ENCODE assay signal across 8 mouse cellular contexts in the genomic region with DNA sequence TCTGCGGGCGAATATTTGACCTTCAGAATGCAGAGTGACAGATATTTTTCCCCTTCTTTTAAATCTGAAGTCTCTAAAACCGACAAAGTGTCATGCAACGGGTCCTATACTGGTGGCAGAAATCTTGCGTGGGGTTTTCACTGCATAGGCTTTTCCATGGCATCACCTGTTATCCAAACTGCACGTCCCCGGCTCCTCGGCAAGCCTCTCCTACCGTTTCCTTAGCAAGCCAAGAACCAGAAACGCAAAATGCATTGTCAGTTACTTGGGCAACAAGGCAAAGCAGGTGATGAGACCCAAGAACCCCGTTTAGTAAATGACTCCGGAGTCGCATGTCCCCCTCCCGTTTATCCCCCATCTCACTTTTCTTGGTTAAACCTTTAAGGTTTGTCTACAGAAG. TPM values are rescaled to one million over a fixed set of nuclear protein-coding genes. Genes with fewer than 3 reads are reported as not detected.
DNase-seq lines count a peak whose midpoint lies in the region; ATAC-seq and TF ChIP-seq lines count a peak whose summit lies in the region.

No protein-coding gene starts in this region.

- 0 out of 2 replicates have a peak, but pooled peaks have one; percentile 1 for ATAC-seq in liver, embryonic 13.5 days (ENCODE audit: low read depth)

- H3K27me3 ChIP-seq in kidney, adult 2 months (replicated peaks; ENCODE audit: control insufficient read depth, insufficient read depth, low read length): no peaks in the 10 kb centered on the region
- H3K27me3 ChIP-seq in forebrain, embryonic 10.5 days (ENCODE audit: poor library complexity, severe bottlenecking): no peaks in the 10 kb centered on the region
- H3K27me3 ChIP-seq in liver, embryonic 13.5 days: 0 out of 2 replicates have a peak, but pooled peaks cover 5% of the 10 kb centered on the region

- H3K4me1 ChIP-seq in kidney, adult 2 months (ENCODE audit: control insufficient read depth, insufficient read depth, low read length): peaks cover 16% of the 10 kb centered on the region; the same call in 1 of the 2 replicates
- peaks cover 4 to 5% of the 10 kb centered on the region in 2 experiments; a peak in 1 of 4 replicates for H3K4me1 ChIP-seq in ES-E14 (ENCODE audit: control insufficient read depth in 2 of 2, insufficient read depth in 2 of 2, low read length in 2 of 2, poor library complexity in 1 of 2)
- peaks cover 30% of the 10 kb centered on the region for H3K4me1 ChIP-seq in forebrain, embryonic 10.5 days
- H3K4me1 ChIP-seq in liver, embryonic 13.5 days (replicated peaks): peaks cover 76% of the 10 kb centered on the region

- no peak for DNase-seq in kidney, adult 2 months
- no peak for DNase-seq in kidney, postnatal 10 days
- DNase-seq in ES-E14 (ENCODE audit: low read depth, low spot score): no peak
- DNase-seq in forebrain, embryonic 10.5 days (ENCODE audit: extremely low spot score, low spot score): no peak
- no peak for DNase-seq in liver, embryonic 13.5 days
- DNase-seq in frontal cortex, postnatal 25 days (ENCODE audit: low spot score in 2 of 2): no peak
- no peak for DNase-seq in layer of hippocampus, postnatal 36 days
- DNase-seq in embryo, embryonic 10.5 days (ENCODE audit: low spot score): no peak

- H3K4me3 ChIP-seq in kidney, adult 2 months (ENCODE audit: insufficient read depth, low read depth, low read length): peak overlapping the region; percentile 99
- peak overlapping the region; percentile 65 to 92 for H3K4me3 ChIP-seq in ES-E14 (ENCODE audit: insufficient read depth in 1 of 2, low read depth in 1 of 2, low read length in 2 of 2, poor library complexity in 1 of 2, severe bottlenecking in 1 of 2)
- H3K4me3 ChIP-seq in forebrain, embryonic 10.5 days: peak overlapping the region; percentile 83
- peak overlapping the region; percentile 88 for H3K4me3 ChIP-seq in liver, embryonic 13.5 days (replicated peaks)

- peak overlapping the region; percentile 72 for H3K9ac ChIP-seq in ES-E14 (ENCODE audit: insufficient read depth, low read depth, low read length, poor library complexity, severe bottlenecking)
- H3K9ac ChIP-seq in liver, embryonic 13.5 days: peak overlapping the region; percentile 95

- peak overlapping the region; percentile 91 for H3K4me2 ChIP-seq in liver, embryonic 13.5 days

- H3K27ac ChIP-seq in kidney, adult 2 months (ENCODE audit: insufficient read depth, low read depth, low read length): peak overlapping the region; percentile 95
- no peak overlapping the region for H3K27ac ChIP-seq in ES-E14 (ENCODE audit: insufficient read depth, low read depth, low read length, poor library complexity, severe bottlenecking)
- peak overlapping the region; percentile 98 for H3K27ac ChIP-seq in forebrain, embryonic 10.5 days
- peak overlapping the region; percentile 94 for H3K27ac ChIP-seq in liver, embryonic 13.5 days

- H3K36me3 ChIP-seq in kidney, adult 2 months (ENCODE audit: control insufficient read depth, insufficient read depth, low read length): no peaks in the 10 kb centered on the region; the same call in 1 of the 2 replicates
- H3K36me3 ChIP-seq in ES-E14 (ENCODE audit: control insufficient read depth, insufficient read depth, low read length, poor library complexity, severe bottlenecking): no peaks in the 10 kb centered on the region
- peaks cover 27% of the 10 kb centered on the region for H3K36me3 ChIP-seq in forebrain, embryonic 10.5 days (replicated peaks)
- H3K36me3 ChIP-seq in liver, embryonic 13.5 days: peaks cover 21% of the 10 kb centered on the region

- H3K9me3 ChIP-seq in ES-E14 (ENCODE audit: control insufficient read depth, insufficient read depth, low read depth, low read length): no peaks in the 10 kb centered on the region
- no peaks in the 10 kb centered on the region for H3K9me3 ChIP-seq in forebrain, embryonic 10.5 days
- H3K9me3 ChIP-seq in liver, embryonic 13.5 days (replicated peaks): no peaks in the 10 kb centered on the region

- TF ChIP-seq CTCF in kidney, adult 2 months (conservative IDR thresholded peaks at IDR 0.05; ENCODE audit: insufficient read depth, insufficient read length, low read depth, low read length): no peak

- in situ Hi-C loops in ES-E14 (cut with MboI; ENCODE audit: low sequenced_read_pairs in 2 of 2, unreplicated experiment in 2 of 2): no loop called here

- WGBS in kidney, adult 2 months: 2% methylated on average over 14 of the region's 14 CpGs
- 8% methylated on average over 14 of the region's 14 CpGs for WGBS in forebrain, embryonic 10.5 days
- WGBS in liver, embryonic 13.5 days (ENCODE audit: insufficient replicate concordance): 7% methylated on average over 14 of the region's 14 CpGs

- no peak for TF ChIP-seq POLR2A in kidney, adult 2 months (IDR thresholded peaks at IDR 0.05; ENCODE audit: low read depth, low read length)

TF ChIP-seq in ES-E14, 5 proteins besides CTCF, POLR2A, EP300 and RAD21:
- no peak for TF ChIP-seq CHD2 (IDR thresholded peaks at IDR 0.05; ENCODE audit: low read depth, low read length)
- no peak for TF ChIP-seq ZNF384 (IDR thresholded peaks at IDR 0.05; ENCODE audit: low read depth, low read length)
- no peak for TF ChIP-seq ZC3H11A (IDR thresholded peaks at IDR 0.05; ENCODE audit: borderline replicate concordance, low read depth, low read length)
- no peak for TF ChIP-seq HCFC1 (IDR thresholded peaks at IDR 0.05; ENCODE audit: borderline replicate concordance, insufficient read depth, low read length)
- no peak for TF ChIP-seq MAFK (IDR thresholded peaks at IDR 0.05; ENCODE audit: insufficient read depth, low read depth, low read length)

RNA-seq across cellular contexts. Expression of gene D5Ertd579e, which starts 0.8 kb away (rescaled TPM):
- polyA plus RNA-seq in kidney, adult 2 months (2012; rRNA removed): 22.1 and 23.1 TPM in 2 replicates
- 19.5 and 21.9 TPM in 2 replicates for total RNA-seq in ES-E14 (2012; rRNA removed)
- polyA plus RNA-seq in forebrain, embryonic 10.5 days (2016; fragmentation: Nextera tagmentation; extraction: Ambion mirVana): 27.6 and 31.3 TPM in 2 replicates
- 21.9 and 25.3 TPM in 2 replicates for polyA plus RNA-seq in liver, embryonic 13.5 days (2015; fragmentation: Nextera tagmentation; extraction: Ambion mirVana)
- total RNA-seq in layer of hippocampus, postnatal 36 days (2021): 100 to 1,000 TPM; 100 to 106 TPM

RNA-seq across cellular contexts. Expression of gene Bloc1s4, which starts 53.4 kb away (rescaled TPM):
- polyA plus RNA-seq in kidney, adult 2 months (2012; rRNA removed): 15.8 and 21.1 TPM in 2 replicates
- 18.3 and 19.1 TPM in 2 replicates for total RNA-seq in ES-E14 (2012; rRNA removed)
- polyA plus RNA-seq in forebrain, embryonic 10.5 days (2016; fragmentation: Nextera tagmentation; extraction: Ambion mirVana): 19.7 and 20.6 TPM in 2 replicates
- 15.5 and 16.7 TPM in 2 replicates for polyA plus RNA-seq in liver, embryonic 13.5 days (2015; fragmentation: Nextera tagmentation; extraction: Ambion mirVana)
- 10 to 100 TPM; 23.2 to 24.4 TPM for total RNA-seq in layer of hippocampus, postnatal 36 days (2021)
